Mouse (Mus musculus): ENCODE data around the gene Cntn1. TPM values are rescaled to one million over a fixed set of nuclear protein-coding genes. Genes with fewer than 3 reads are reported as not detected.

Gene Cntn1
- total RNA-seq, 2 experiments from 2014 or later: 270 to 288 TPM

DNA sequence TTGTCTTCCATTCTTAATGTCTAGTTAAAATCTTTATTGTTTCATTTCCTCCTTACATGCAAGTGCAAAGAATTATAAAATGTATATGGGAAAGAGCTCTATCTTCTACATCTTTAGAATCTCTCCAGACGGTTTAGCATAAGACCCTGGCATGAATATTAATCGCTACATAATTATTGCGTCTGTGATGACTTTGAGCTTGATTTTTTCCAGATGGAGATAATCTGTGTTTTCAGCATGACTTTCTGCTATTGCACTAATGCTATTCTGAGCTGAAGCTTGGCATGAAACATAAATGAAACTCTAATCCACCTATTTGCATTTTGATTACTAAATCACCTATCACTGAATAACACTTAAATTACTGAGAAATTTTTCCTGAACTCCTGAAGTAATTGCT is 82.0 kb downstream of the Cntn1 start:
- no peak for DNase-seq (ENCODE audit: low spot score in 2 of 2)

DNA sequence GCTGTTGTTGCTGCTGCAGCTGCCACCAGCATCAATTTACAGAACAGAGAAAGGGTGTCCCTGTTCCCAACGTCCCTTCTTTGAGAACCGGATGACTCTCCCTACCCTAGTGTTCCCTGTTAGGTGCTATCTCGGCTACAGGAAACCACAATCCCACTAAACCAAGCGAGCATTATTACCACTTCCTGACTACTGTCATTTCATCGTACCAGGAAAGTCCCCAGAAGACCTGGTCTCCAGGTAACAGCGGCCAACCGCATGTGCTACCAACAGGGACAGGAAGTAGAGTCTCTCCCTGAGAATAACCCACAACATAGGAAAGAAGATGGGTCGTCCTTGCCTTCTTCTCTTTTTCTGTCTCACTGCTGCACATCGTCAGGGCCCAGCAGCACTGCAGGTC is 83.3 kb downstream of the Cntn1 start:
- DNase-seq (ENCODE audit: low spot score in 2 of 2): no peak

DNA sequence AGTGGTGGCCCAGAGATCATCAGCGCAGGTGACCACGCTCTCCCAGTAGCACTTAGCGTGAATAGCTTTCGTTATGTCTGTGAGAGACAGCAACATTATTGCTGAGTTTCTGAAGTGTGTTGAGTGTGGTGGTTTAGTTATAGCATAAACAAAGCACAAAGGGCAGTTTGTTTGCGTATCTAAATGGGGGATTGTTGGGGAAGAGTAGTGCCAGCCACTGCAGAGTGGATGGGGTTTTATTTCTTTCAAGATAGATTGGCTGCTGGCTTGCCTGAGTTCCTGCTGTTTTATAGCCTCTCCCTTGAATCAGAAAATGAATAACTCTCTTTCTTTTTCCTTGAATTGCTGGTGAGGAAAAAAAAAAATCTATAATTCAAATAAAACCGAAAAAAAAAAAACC is 86.1 kb downstream of the Cntn1 start:
- DNase-seq (ENCODE audit: low spot score in 2 of 2): no peak

DNA sequence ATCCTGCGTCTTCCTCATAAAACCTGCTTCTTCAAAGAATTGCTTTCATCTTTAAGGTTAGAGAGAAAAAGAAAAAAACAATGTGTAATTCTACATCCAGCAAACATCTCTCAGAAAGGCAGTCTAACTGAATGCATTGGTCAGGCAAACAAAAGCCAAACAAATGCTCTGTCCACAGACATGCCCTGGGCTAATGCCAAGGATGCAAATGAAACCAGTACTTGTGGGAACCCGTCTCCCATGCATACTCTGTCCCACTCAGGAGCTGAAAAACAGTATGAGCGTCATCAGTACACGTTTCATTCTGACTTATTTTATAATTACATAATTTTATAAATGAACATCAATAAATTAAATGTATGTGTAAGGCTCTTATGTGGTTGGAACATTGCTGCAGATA is 91.0 kb downstream of the Cntn1 start:
- no peak for DNase-seq (ENCODE audit: low spot score in 2 of 2)

DNA sequence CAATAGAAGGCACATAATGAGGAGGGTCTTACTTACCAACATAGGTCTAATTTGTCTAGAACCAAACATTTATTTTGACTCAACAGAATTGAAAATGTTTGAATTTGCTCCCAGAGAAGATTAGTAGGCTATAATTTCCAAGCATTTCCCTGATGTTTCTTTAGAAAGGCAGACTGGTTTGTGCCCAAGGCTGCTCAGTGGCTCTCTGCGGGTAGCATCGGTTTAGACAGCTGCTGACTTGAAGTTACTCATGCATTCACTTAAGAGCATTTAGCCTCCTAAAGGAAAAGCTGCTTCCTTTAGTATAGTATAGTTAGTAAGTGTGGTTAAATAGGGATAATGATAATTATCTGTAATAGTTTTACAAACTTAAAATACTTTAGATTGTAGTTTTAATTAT is 104.0 kb downstream of the Cntn1 start:
- DNase-seq (ENCODE audit: low spot score in 2 of 2): no peak

DNA sequence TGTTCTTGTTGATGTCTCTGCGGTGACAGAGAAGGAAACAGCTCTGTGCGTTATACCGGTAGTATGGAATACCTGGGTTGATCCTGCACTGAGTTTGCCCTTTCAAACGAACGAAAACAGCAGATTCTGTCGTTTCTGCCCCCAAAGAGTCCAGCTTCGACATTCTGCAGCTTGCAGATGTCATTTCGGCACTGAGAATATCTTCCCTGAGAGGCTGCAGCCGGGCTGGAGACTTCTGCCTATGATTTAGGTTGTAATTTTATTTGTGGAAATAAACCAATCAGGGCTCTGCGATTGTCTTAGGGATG is 109.8 kb downstream of the Cntn1 start:
- peak in 1 of 2 experiments; percentile 16 for DNase-seq (ENCODE audit: low spot score in 2 of 2)

DNA sequence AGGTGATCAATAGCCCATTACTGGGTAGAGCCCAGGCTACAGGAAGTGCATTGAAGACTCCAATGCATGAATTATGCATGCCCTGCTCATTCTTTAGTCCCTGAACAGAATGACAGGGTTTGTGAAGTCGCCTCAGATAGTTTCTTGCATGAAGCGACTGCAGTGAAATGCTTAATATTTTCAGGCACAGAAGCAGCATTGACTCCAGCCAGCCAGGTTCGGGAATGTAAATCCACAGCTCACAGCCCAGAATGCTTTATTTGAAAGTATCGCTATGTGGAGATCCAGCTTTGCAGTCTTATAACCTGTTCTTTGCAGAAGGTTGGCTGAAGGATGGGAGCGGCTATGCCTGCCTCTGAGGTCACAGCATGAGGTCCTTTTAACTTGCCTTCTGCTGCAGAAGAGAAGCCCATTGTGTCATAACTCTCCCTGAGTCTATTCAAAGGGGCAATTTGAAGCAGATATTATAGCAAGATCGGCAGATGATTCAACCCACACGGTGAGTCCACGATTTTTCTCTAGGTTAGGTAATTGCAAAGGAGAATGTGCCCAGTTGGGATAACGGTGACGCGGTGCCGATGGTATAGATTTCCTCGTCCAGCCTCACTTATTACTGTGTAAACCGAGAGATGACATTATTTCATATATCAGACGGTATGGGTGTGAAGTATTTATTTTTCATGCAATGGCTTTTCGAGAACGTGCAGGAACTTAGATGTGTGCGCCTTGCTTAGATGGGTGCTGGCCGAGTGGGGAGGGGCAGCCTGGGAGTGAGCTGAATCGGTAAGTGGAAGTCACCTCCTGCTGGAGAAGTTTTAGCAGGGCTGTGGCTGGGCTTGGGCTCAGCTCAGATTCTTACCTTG is 110.4 kb downstream of the Cntn1 start:
- DNase-seq (ENCODE audit: low spot score in 2 of 2): peak; percentile 29 to 51

DNA sequence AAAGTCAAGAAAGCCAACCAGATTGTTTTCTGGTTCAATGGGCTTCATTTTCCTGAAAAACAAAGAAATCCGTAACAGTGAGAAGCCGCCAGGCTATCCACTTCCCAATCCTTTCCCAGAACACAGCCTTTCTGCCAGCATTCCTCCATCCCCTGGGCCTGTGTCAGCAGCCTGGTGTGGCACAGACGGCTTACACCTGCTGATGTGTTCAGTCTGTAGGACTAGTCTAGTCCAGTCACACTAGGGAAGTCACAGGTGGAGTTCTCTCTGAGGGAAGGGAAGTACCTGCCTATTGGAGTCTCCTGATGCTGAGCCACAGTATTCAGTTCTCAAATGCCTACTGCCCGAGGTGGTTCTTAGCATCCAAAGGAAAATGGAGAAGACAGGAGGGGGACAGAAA is 111.9 kb downstream of the Cntn1 start:
- no peak for DNase-seq (ENCODE audit: low spot score in 2 of 2)

DNA sequence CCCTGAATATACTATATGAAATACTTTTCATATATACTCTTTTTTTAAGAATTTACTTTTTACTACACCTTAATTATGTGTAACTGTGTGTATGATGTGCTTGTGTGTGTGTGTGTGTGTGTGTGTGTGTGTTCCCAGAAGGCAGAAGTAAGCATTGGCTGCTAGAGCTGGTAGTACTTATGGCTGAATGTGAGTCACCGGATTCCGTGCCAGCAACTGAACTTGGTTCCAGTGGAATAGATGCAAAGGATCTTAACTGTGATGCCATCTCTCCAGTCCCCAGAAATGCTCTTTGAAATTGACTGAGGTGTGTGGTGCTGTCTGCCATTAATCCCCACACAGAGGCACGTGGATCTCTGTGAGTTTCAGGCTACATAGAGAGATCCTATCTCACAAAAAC is 113.2 kb downstream of the Cntn1 start:
- peak; percentile 67 to 69 for DNase-seq (ENCODE audit: low spot score in 2 of 2)

DNA sequence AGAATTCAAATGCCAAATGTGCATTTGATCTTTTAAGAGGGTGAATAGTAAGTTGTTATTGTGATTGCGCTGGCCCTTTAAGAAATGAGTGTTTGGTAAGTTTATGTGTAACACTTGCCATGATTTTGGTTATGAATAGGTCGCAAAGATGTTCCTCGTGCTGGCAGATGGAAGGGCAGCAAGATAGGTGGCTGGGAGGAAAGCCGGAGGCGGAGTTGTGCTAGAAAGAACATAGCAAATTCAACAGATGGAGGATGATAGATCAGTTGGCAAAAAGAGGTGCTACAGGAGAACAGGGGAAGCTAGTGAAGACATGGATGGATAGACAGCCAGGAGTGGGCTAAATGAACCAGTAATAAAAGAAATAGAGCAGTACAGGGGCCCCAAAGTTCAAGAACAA is 115.3 kb downstream of the Cntn1 start:
- peak; percentile 36 to 72 for DNase-seq (ENCODE audit: low spot score in 2 of 2)

DNA sequence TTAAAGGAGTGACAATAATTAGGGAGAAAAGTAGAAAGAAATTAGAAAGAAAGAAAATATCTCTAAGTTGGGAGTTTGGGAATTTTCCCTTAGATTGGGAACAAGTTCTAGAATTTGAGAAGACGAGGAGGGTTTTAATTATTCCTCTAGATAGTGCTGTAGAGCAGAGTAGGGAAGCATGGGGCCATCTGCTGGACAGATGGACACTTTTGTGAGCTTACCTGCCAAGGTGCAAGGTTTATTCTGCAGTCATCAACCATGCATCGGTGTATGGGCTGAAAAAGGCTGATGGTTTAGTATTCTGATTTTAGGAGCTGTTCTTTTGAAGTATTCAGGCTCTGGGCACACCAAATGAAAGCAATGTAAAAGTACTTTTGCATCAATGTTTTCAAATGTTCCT is 124.8 kb downstream of the Cntn1 start:
- DNase-seq (ENCODE audit: low spot score in 2 of 2): no peak

DNA sequence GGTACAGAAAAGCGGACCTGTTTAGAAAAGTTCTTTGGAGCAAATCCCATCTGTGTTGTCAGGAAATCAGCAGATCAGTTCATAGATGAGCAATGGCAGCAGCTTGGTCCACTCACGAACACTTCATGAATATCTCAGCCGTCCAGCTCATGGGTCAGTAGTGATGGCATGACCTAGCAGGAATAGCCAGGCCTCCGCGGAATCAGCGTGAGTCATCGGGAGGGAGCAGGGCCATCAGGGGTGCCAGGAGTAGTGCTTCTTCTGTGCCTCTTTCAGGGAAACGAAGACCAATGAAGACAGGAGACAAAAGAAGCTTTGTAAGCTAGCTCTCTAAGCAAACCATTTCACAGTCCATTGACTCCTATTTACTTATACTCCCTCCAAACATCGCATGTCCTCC is 126.4 kb downstream of the Cntn1 start:
- DNase-seq (ENCODE audit: low spot score in 2 of 2): no peak

DNA sequence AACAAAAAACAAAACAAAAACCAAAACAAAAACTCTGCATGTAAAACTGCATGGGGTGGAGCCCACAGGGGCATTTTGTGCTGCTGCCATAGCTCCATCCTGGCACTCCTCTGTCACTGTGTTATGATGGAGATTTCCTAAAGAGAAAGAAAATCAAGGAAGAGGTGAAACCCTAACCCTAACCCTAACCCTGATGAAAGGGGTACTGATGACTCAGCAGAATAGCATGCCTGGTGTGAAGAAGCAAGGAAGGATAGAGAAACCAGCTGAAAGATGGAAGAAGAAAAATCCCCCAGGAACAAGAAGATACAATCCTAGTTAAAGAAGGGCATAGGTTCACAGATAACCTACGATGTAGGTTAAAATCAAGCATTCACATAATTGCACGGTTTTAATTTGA is 134.5 kb downstream of the Cntn1 start:
- DNase-seq (ENCODE audit: low spot score in 2 of 2): no peak

DNA sequence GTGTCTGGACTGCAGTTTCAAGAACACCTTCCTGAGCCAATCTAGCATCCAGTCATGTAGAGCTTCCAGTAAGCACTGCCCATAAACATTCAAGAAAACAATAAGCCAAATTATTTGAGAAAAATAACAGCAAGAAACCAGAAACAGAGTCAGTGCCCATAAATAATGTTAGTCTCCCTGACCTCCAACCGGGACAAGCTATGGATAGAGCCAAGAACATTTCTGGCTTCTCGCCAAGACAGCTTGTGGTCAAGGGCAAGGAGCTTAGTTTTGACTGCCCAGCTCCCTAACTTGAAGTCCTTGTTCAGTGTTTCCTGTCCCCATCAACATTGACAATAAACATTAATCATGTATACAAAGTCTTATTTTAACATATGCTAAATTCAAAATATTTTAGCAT is 139.0 kb downstream of the Cntn1 start:
- DNase-seq (ENCODE audit: low spot score in 2 of 2): no peak

DNA sequence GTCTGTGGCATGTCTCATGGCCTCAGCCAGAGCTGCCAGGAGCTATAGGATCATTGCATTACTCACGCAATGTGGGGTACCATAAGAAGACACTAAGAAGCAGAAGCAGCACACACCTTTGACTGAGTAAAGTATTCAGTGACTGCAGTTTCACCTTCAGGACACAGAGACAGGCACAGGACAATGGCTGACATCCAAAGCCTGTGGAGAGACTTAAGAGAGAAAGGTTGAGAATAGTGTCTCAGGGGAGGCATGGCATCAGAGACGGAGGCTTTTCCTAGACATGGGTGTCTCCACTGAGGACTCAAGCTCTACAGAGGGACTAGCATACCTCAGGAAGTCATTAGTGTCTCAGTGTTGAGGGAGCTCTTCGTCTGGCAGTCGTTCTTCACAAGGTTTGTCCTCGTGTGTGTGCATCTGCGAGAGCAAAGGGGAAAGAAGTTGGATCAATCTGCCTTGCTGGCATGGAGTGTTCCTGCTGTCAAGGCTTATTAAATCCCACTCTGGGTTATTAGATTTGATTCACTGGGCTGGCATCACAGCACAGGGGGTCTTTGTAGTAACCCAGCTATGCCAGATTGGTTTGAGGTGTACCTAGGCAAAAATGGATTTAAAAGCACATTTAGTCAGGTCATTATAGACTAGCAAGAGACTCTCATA is 149.5 kb downstream of the Cntn1 start:
- DNase-seq (ENCODE audit: low spot score in 2 of 2): no peak

DNA sequence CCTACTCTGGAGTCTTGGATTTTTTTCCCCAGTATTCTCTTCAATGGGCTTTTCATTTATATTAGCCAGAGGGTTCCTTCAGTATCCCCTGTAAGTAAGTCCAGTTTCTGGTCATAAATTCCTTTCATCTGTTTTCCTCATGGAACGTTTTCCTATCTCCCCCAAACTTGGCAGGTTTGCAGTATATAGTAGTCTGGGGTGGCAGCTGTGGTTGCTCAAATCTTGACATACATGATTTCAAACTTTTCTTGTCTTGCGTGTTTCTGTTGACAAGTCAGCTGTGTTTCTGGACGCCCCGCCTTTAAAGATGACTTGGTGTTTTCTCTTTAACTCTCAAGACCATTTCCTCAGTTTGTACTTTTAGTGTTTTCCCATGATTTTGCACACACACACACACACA is 155.7 kb downstream of the Cntn1 start:
- no peak for DNase-seq (ENCODE audit: low spot score in 2 of 2)

DNA sequence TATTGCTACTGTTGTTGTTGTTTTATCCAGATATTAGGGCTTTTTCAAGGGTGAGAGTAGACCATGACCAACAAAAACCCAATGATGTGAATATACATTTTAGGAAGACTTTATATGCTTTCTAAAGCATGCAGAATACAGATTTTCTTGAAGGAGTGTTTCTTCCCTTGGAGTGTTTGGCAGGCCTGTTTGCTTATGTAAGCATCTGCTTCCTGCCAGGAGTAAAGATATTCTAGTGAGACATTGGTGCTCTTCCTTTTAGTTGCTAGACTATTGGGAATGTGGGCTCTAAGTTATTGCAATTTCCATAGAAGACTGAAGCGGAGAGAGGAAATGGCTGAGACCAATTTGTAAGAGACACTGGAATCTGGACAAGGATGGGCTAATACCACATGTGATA is 158.8 kb downstream of the Cntn1 start:
- DNase-seq (ENCODE audit: low spot score in 2 of 2): peak; percentile 43 to 51

DNA sequence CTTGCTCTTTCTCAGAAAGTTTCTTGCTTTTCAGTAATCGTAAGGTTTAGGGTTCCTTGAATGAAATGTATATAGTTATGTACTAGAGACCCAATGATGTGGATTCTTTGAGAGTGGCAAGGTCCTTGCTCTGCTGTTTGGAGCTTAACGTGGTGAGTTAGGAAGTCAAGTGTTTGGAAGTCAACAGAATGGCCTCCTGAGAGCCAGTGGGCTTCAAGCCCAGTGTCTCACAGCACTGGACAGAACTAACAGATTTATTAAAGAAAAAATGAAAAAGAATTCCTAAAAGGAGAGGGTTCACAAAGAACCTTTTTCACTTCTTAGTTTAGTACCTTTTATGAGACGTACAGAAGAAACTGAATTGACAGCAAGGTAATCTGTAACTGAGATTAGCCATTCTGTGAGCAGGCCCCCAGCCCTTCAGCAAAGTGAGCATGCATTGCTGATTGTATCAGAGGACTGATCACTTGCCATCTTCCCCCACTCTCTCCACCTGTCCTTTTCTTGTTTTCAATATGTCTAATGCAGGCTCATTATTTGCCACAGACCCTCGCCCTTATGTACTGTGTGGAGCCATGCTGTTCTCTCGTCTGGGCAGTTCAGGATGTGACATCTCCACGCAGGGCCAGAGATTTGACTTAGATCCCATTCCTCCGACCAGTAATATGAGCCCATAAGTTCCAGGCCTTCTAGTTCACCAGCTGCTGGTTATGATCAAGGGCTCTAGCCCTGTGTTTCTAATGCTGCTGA is 159.7 kb downstream of the Cntn1 start:
- DNase-seq (ENCODE audit: low spot score in 2 of 2): no peak

DNA sequence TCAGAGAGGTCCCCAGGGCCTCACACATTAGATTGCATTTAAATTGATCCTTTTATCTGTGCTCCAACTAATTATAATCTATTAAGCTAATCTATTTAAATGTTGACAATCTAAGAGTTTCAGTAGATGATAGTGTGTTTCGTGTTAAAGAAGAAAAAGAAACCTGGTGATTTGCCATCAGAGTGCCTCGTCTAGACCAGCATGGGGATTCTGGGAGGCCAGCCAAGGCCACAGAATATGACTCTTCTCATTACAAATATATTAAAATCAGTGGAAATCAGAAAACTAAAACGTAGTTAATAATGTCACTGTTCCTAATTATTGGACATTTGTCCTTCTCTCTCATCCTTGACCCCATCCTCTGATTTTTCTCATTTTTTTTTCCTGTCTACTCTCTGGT is 164.9 kb downstream of the Cntn1 start:
- DNase-seq (ENCODE audit: low spot score in 2 of 2): no peak

DNA sequence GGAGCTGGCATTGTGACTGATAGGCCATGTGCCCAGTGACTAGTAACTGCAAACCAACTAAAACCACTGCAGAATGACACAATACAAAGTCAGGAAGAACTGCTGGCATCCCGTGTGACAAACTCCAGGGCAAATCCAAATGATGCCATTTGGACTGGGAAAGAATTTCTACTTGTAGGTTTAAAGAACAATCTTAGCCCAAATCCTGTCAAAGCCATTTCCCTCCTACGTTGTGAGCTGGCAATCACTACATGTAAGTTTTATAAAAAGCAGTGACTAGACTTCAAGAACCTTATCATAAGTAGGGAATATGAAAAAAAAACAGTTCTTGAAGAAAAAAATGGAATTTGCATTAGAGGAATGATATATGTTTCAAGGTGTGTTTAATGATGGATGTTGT is 170.5 kb downstream of the Cntn1 start:
- no peak for DNase-seq (ENCODE audit: low spot score in 2 of 2)

DNA sequence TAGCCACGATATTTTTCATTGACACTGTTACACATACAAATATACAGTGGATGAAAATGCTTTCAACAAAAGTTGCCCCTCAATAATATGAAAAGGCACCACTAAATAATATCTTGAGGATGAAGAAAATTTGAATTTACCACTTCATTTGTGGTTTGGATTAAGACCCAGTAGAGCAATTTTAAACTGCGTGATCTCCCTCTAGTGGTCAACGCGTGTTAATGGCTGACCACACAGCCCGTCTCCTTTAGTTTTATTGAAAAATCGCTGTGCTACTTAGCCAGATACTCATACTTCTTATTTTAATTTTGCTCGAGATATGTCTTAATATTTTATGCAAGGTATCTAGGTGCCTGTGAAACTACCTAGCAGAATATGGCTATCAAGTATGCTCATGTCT is 180.4 kb downstream of the Cntn1 start:
- DNase-seq (ENCODE audit: low spot score in 2 of 2): no peak

DNA sequence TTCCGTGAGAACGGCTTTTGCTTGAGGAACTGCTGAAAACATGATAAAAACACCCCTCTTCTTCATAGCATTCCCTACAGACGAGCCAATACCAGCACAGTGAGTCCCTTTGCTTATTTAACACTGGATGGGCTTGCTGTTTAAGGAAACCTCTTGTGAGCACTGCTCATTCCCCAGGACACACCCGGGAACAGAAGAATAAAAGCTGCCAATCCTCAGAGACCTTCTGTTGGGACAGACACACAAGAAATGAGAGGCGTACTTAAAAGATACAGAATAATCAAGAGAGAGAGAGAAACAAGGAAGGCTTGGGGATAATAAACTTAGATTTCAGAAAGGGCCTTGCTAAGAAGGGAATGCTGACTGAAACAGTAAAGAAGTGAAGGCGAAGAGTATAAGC is 184.9 kb downstream of the Cntn1 start:
- DNase-seq (ENCODE audit: low spot score in 2 of 2): no peak
